In the genomic region with DNA sequence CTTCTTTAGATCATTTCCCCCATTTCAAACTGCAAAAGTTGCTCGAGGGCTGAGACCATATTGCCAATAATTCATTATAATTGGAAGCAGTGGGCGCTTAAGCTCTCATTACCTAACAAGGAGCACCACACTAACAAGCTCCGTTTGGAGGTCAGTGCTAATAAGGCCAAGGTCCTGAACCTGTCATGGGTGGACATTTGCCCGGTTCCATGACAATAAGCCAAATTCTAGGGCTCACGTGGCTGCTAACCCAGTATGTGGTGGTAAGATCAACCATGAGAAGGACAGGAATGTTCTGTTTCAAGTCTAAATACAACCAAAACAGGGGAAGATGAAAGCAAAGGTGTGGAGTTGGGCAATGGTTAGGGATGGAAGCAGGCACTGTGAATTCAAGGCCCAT, we compare ENCODE assay signal across 28 mouse cellular contexts.
DNase-seq lines count a peak whose midpoint lies in the region; ATAC-seq and TF ChIP-seq lines count a peak whose summit lies in the region.
"Had no signal": no experiment of that assay in that cellular context is flagged by ENCODE, and none has a peak within 500 bp of the region (broad histone marks: within the 10 kb centered on the region; RNA-seq: fewer than 3 reads in every experiment).

No protein-coding gene starts in this region.

- TF ChIP-seq POLR2A in kidney, adult 2 months (IDR thresholded peaks at IDR 0.05; ENCODE audit: low read depth, low read length) = no peak

- ATAC-seq in limb, embryonic 11.5 days (ENCODE audit: insufficient number of reproducible peaks, low FRiP score, low TSS enrichment, low read depth) = no peak
- ATAC-seq: CD4-positive, CD25-positive, alpha-beta regulatory T cell, adult 4 months; forebrain, embryonic 14.5 days; inflammation-experienced regulatory T-cells, adult 6 months had no signal

- peak; percentile 11 for DNase-seq in cerebellum, adult 11-12 months
- DNase-seq in cerebellum, postnatal 4 days (ENCODE audit: low spot score in 2 of 2) = no peak
- DNase-seq in kidney, adult 2 months = peak; percentile 4
- DNase-seq in kidney, postnatal 4 days = no peak
- DNase-seq in embryonic facial prominence, embryonic 10.5 days (ENCODE audit: low spot score) = peak; percentile 28
- peak; percentile 44 for DNase-seq in limb, embryonic 11.5 days (ENCODE audit: low spot score)
- no peak for DNase-seq in B cell, adult 2 months
- DNase-seq: adrenal gland, postnatal 25 days; gastrocnemius, postnatal 25 days; heart, adult 11 months; heart, postnatal 36 days; kidney, adult 18-20 months; layer of hippocampus, adult 9-11 months; lung, adult 2 months; lung, postnatal 10 days; midbrain, embryonic 14.5 days; retina, postnatal 1 day; right cerebral cortex, postnatal 14 days had no signal

- no peaks in the 10 kb centered on the region for H3K27me3 ChIP-seq in kidney, adult 2 months (replicated peaks; ENCODE audit: control insufficient read depth, insufficient read depth, low read length)
- no peaks in the 10 kb centered on the region for H3K27me3 ChIP-seq in embryonic facial prominence, embryonic 10.5 days (replicated peaks; ENCODE audit: low read depth, poor library complexity, severe bottlenecking)
- H3K27me3 ChIP-seq in limb, embryonic 11.5 days (ENCODE audit: control insufficient read depth, insufficient read depth, low read length) = no peaks in the 10 kb centered on the region
- H3K27me3 ChIP-seq: embryonic facial prominence, embryonic 12.5 days; stomach, embryonic 15.5 days had no signal

- no peak overlapping the region for H3K27ac ChIP-seq in kidney, adult 2 months (ENCODE audit: insufficient read depth, low read depth, low read length)
- H3K27ac ChIP-seq in embryonic facial prominence, embryonic 10.5 days (replicated peaks) = no peak overlapping the region
- H3K27ac ChIP-seq in limb, embryonic 11.5 days (replicated peaks; ENCODE audit: low read depth, low read length) = no peak overlapping the region
- H3K27ac ChIP-seq: embryonic facial prominence, embryonic 12.5 days; heart, embryonic 10.5 days; hindbrain, embryonic 14.5 days; kidney, postnatal 0 days; liver, embryonic 14.5 days; macrophage; stomach, embryonic 15.5 days had no signal

- no peak overlapping the region for H3K4me3 ChIP-seq in kidney, adult 2 months (ENCODE audit: insufficient read depth, low read depth, low read length)
- H3K4me3 ChIP-seq in embryonic facial prominence, embryonic 10.5 days = no peak overlapping the region
- no peak overlapping the region for H3K4me3 ChIP-seq in limb, embryonic 11.5 days (ENCODE audit: low read depth, low read length)
- H3K4me3 ChIP-seq: embryonic facial prominence, embryonic 12.5 days; heart, embryonic 10.5 days; stomach, embryonic 15.5 days had no signal

- no peak overlapping the region for H3K9ac ChIP-seq in limb, embryonic 11.5 days (ENCODE audit: low read length)
- H3K9ac ChIP-seq: embryonic facial prominence, embryonic 12.5 days; hindbrain, embryonic 14.5 days; liver, embryonic 14.5 days; stomach, embryonic 15.5 days had no signal

- no peak for TF ChIP-seq CTCF in kidney, adult 2 months (conservative IDR thresholded peaks at IDR 0.05; ENCODE audit: insufficient read depth, insufficient read length, low read depth, low read length)

- H3K9me3 ChIP-seq in embryonic facial prominence, embryonic 10.5 days = no peaks in the 10 kb centered on the region
- no peaks in the 10 kb centered on the region for H3K9me3 ChIP-seq in limb, embryonic 11.5 days (ENCODE audit: control insufficient read depth, low read length)
- H3K9me3 ChIP-seq: embryonic facial prominence, embryonic 12.5 days; heart, embryonic 10.5 days; stomach, embryonic 15.5 days had no signal

- no peaks in the 10 kb centered on the region for H3K36me3 ChIP-seq in kidney, adult 2 months (ENCODE audit: control insufficient read depth, insufficient read depth, low read length)
- H3K36me3 ChIP-seq in embryonic facial prominence, embryonic 10.5 days (replicated peaks) = no peaks in the 10 kb centered on the region
- no peaks in the 10 kb centered on the region for H3K36me3 ChIP-seq in limb, embryonic 11.5 days (ENCODE audit: control insufficient read depth, insufficient read depth, low read length)
- H3K36me3 ChIP-seq: embryonic facial prominence, embryonic 12.5 days; heart, embryonic 10.5 days; stomach, embryonic 15.5 days had no signal

- H3K4me2 ChIP-seq in limb, embryonic 11.5 days (ENCODE audit: low read depth, severe bottlenecking) = no peak overlapping the region
- H3K4me2 ChIP-seq: embryonic facial prominence, embryonic 12.5 days; hindbrain, embryonic 14.5 days; stomach, embryonic 15.5 days had no signal

- no peaks in the 10 kb centered on the region for H3K4me1 ChIP-seq in kidney, adult 2 months (ENCODE audit: control insufficient read depth, insufficient read depth, low read length)
- H3K4me1 ChIP-seq in embryonic facial prominence, embryonic 10.5 days = 0 out of 2 replicates have a peak, but pooled peaks cover 5% of the 10 kb centered on the region
- no peaks in the 10 kb centered on the region for H3K4me1 ChIP-seq in limb, embryonic 11.5 days (ENCODE audit: control insufficient read depth, insufficient read depth, low read length)
- H3K4me1 ChIP-seq: embryonic facial prominence, embryonic 12.5 days; heart, embryonic 10.5 days; stomach, embryonic 15.5 days had no signal

- 58% methylated on average over 5 of the region's 5 CpGs for WGBS in kidney, adult 2 months
- 48% methylated on average over 5 of the region's 5 CpGs for WGBS in embryonic facial prominence, embryonic 10.5 days
- 15% methylated on average over 5 of the region's 5 CpGs for WGBS in limb, embryonic 11.5 days

Comparison
In these comparisons a context has a peak if more than half of its experiments do, and no peak if none do; other contexts are left out.
1. DNase-seq: peak in cerebellum, adult 11-12 months (single experiment), kidney, adult 2 months (single experiment), embryonic facial prominence, embryonic 10.5 days (single experiment) and limb, embryonic 11.5 days (single experiment); none in cerebellum, postnatal 4 days (0 of 2), kidney, postnatal 4 days (0 of 2) and B cell, adult 2 months (0 of 2).